Mouse (Mus musculus) cerebellum, adult 2 months (tissue): ENCODE data around the gene Gm21992.

ENCODE experiments used
- CTCF ChIP-seq: fragments of 200-500 bp; IDR thresholded peaks from 2 replicates; pipeline ENCODE4 v1.5.1; 2011; ENCODE audit warnings: low read depth, mild to moderate bottlenecking, control low read depth, low read length, moderate library complexity, borderline replicate concordance; ENCODE audit not compliant: insufficient read depth
- POLR2A ChIP-seq: fragments of 200-500 bp; IDR thresholded peaks from 2 replicates; pipeline ENCODE4 v1.6.1; 2011; ENCODE audit warnings: low read length, control low read depth, borderline replicate concordance; ENCODE audit not compliant: insufficient read depth

- TF ChIP-seq POLR2A (no peak), CTCF (no peak)
These were observed 17.2 kb upstream of the Gm21992 start for GRCm38 (mm10) chr19:4828444-4829114.
